Mouse (Mus musculus): ENCODE data around the gene Atf6b. TPM values are rescaled to one million over a fixed set of nuclear protein-coding genes. Genes with fewer than 3 reads are reported as not detected.
A peak's percentile ranks its signal among the peaks of the same experiment; 100 is the strongest.

The Atf6b gene
- total and polyA plus RNA-seq, 2 experiments from 2014 or later, result 43.7 to 86.4 TPM

- ATAC-seq (no peak), DNase-seq (no peak)
- H3K4me1 ChIP-seq (ENCODE audit: insufficient read depth), result peaks cover 17% of the 10 kb centered on the region
- no peaks in the 10 kb centered on the region for H3K9me3 ChIP-seq (ENCODE audit: low read length)
- H3K36me3 ChIP-seq (ENCODE audit: insufficient read depth), result peaks cover 24% of the 10 kb centered on the region
- H3K4me3 ChIP-seq (ENCODE audit: low read depth, low read length), result no peak overlapping the region
- H3K9ac ChIP-seq, result no peak overlapping the region
- TF ChIP-seq CTCF (IDR thresholded peaks at IDR 0.05; ENCODE audit: low read depth), result no peak
- H3K4me2 ChIP-seq (ENCODE audit: low read depth), result 0 out of 2 replicates have a peak overlapping the region, but pooled peaks have one; percentile 33
- no peak overlapping the region for H3K27ac ChIP-seq (ENCODE audit: low read depth, low read length)
- H3K27me3 ChIP-seq (ENCODE audit: insufficient read depth, low read length), result no peaks in the 10 kb centered on the region
- WGBS, result 86% methylated on average over 30 of the region's 30 CpGs
Measured at GRCm38 (mm10) chr17:34645831-34646511, 975 bp upstream of the Atf6b start.

GRCm38 (mm10) chr17:34648141-34648890 lies 1.4 kb downstream of the Atf6b start:
- no peak overlapping the region for H3K9ac ChIP-seq
- WGBS, result 80% methylated on average over 16 of the region's 16 CpGs

GRCm38 (mm10) chr17:34649106-34649864 lies 2.3 kb downstream of the Atf6b start:
- Histone ChIP-seq H3K27ac (ENCODE audit: low read depth, low read length) (no peak overlapping the region), H3K4me3 (ENCODE audit: low read depth, low read length) (no peak overlapping the region), H3K9ac (no peak overlapping the region), H3K4me2 (ENCODE audit: low read depth) (no peak overlapping the region), H3K36me3 (ENCODE audit: insufficient read depth) (peaks cover 56% of the 10 kb centered on the region), H3K9me3 (ENCODE audit: low read length) (no peaks in the 10 kb centered on the region), H3K27me3 (ENCODE audit: insufficient read depth, low read length) (no peaks in the 10 kb centered on the region), H3K4me1 (ENCODE audit: insufficient read depth) (peaks cover 17% of the 10 kb centered on the region)
- ATAC-seq (no peak), DNase-seq (no peak)
- WGBS, result 90% methylated on average over 18 of the region's 18 CpGs
- no peak for TF ChIP-seq CTCF (IDR thresholded peaks at IDR 0.05; ENCODE audit: low read depth)

More at GRCm38 (mm10) chr17:34648141-34648890, 1.4 kb downstream of the Atf6b start:
- Histone ChIP-seq H3K4me2 (ENCODE audit: low read depth) (peak overlapping the region; percentile 89), H3K4me3 (ENCODE audit: low read depth, low read length) (peak overlapping the region; percentile 96), H3K27me3 (ENCODE audit: insufficient read depth, low read length) (no peaks in the 10 kb centered on the region), H3K36me3 (ENCODE audit: insufficient read depth) (peaks cover 48% of the 10 kb centered on the region), H3K4me1 (ENCODE audit: insufficient read depth) (peaks cover 17% of the 10 kb centered on the region), H3K9me3 (ENCODE audit: low read length) (no peaks in the 10 kb centered on the region), H3K27ac (ENCODE audit: low read depth, low read length) (no peak overlapping the region)
- no peak for TF ChIP-seq CTCF (IDR thresholded peaks at IDR 0.05; ENCODE audit: low read depth)
- DNase-seq (no peak), ATAC-seq (no peak)

- no peak overlapping the region for H3K4me2 ChIP-seq (ENCODE audit: low read depth)
- no peak overlapping the region for H3K9ac ChIP-seq
- WGBS, result 93% methylated on average over 14 of the region's 14 CpGs
- peaks cover 60% of the 10 kb centered on the region for H3K36me3 ChIP-seq (ENCODE audit: insufficient read depth)
- H3K9me3 ChIP-seq (ENCODE audit: low read length), result no peaks in the 10 kb centered on the region
- DNase-seq (no peak), ATAC-seq (no peak)
- H3K4me3 ChIP-seq (ENCODE audit: low read depth, low read length), result no peak overlapping the region
- no peaks in the 10 kb centered on the region for H3K27me3 ChIP-seq (ENCODE audit: insufficient read depth, low read length)
- no peak for TF ChIP-seq CTCF (IDR thresholded peaks at IDR 0.05; ENCODE audit: low read depth)
- H3K27ac ChIP-seq (ENCODE audit: low read depth, low read length), result no peak overlapping the region
- H3K4me1 ChIP-seq (ENCODE audit: insufficient read depth), result peaks cover 9% of the 10 kb centered on the region
Measured at GRCm38 (mm10) chr17:34650781-34651180, 3.8 kb downstream of the Atf6b start.

- Histone ChIP-seq H3K4me1 (ENCODE audit: insufficient read depth) (peaks cover 6% of the 10 kb centered on the region), H3K27me3 (ENCODE audit: insufficient read depth, low read length) (no peaks in the 10 kb centered on the region), H3K36me3 (ENCODE audit: insufficient read depth) (peaks cover 60% of the 10 kb centered on the region), H3K4me3 (ENCODE audit: low read depth, low read length) (no peak overlapping the region), H3K27ac (ENCODE audit: low read depth, low read length) (no peak overlapping the region), H3K4me2 (ENCODE audit: low read depth) (no peak overlapping the region), H3K9ac (no peak overlapping the region), H3K9me3 (ENCODE audit: low read length) (no peaks in the 10 kb centered on the region)
- no peak for ATAC-seq
- WGBS, result 42% methylated on average over 19 of the region's 19 CpGs
- DNase-seq, result no peak
- TF ChIP-seq CTCF (IDR thresholded peaks at IDR 0.05; ENCODE audit: low read depth), result peak; percentile 42
Measured at GRCm38 (mm10) chr17:34651507-34652221, 4.7 kb downstream of the Atf6b start.

GRCm38 (mm10) chr17:34652546-34652945 lies 5.6 kb downstream of the Atf6b start:
- no peak overlapping the region for H3K4me3 ChIP-seq (ENCODE audit: low read depth, low read length)
- DNase-seq (no peak), ATAC-seq (no peak)
- H3K4me2 ChIP-seq (ENCODE audit: low read depth), result no peak overlapping the region
- H3K36me3 ChIP-seq (ENCODE audit: insufficient read depth), result peaks cover 60% of the 10 kb centered on the region
- H3K4me1 ChIP-seq (ENCODE audit: insufficient read depth), result peaks cover 5% of the 10 kb centered on the region
- H3K9ac ChIP-seq, result no peak overlapping the region
- TF ChIP-seq CTCF (IDR thresholded peaks at IDR 0.05; ENCODE audit: low read depth), result no peak
- no peaks in the 10 kb centered on the region for H3K27me3 ChIP-seq (ENCODE audit: insufficient read depth, low read length)
- WGBS, result 93% methylated on average over 10 of the region's 10 CpGs
- no peak overlapping the region for H3K27ac ChIP-seq (ENCODE audit: low read depth, low read length)
- H3K9me3 ChIP-seq (ENCODE audit: low read length), result no peaks in the 10 kb centered on the region
